Mouse (Mus musculus): Measurements from ENCODE around the gene Hbq1b.

- TF ChIP-seq CTCF (IDR thresholded peaks at IDR 0.05; ENCODE audit: low read depth) (no peak), EP300 (IDR thresholded peaks at IDR 0.05; ENCODE audit: low read depth) (no peak)
These were observed 42.7 kb upstream of the Hbq1b start for GRCm38 (mm10) chr11:32244064-32244463.

Data from liver, embryonic 14.5 days (tissue).